Mouse (Mus musculus) thymus, adult 2 months (tissue): ENCODE data around the gene Cilp. TPM values are rescaled to one million over a fixed set of nuclear protein-coding genes. Genes with fewer than 3 reads are reported as not detected.

Source experiments
- DNase-seq: peaks from one replicate; pipeline ENCODE4 v3.0.0; 2021
- H3K27ac ChIP-seq: fragments of 200-500 bp; 2 replicates; pipeline ENCODE4 v1.5.1; 2012; ENCODE audit warnings: low read length, control low read depth; ENCODE audit not compliant: control insufficient read depth, insufficient read depth
- H3K27me3 ChIP-seq: fragments of 200-500 bp; 2 replicates; pipeline ENCODE4 v1.6.1; 2012; ENCODE audit warnings: mild to moderate bottlenecking, low read length, moderate library complexity, mixed read lengths; ENCODE audit not compliant: control insufficient read depth, insufficient read depth
- H3K36me3 ChIP-seq: fragments of 200-500 bp; 2 replicates; pipeline ENCODE4 v1.6.1; 2012; ENCODE audit warnings: mild to moderate bottlenecking, low read length, moderate library complexity; ENCODE audit not compliant: control insufficient read depth, insufficient read depth
- H3K4me1 ChIP-seq: fragments of 200-500 bp; replicated peaks from 2 replicates; pipeline ENCODE4 v1.6.1; 2012; ENCODE audit warnings: low read length; ENCODE audit not compliant: control insufficient read depth, insufficient read depth
- H3K4me3 ChIP-seq: fragments of 200-500 bp; 2 replicates; pipeline ENCODE4 v1.5.1; 2012; ENCODE audit warnings: mild to moderate bottlenecking, low read length, control low read depth, moderate library complexity; ENCODE audit not compliant: control insufficient read depth, insufficient read depth
- CTCF ChIP-seq: fragments of 200-500 bp; IDR thresholded peaks from 2 replicates; pipeline ENCODE4 v1.5.1; 2012; ENCODE audit warnings: mild to moderate bottlenecking, control low read depth, low read length, moderate library complexity, borderline replicate concordance; ENCODE audit not compliant: control insufficient read depth, poor library complexity, insufficient read depth; ENCODE audit errors: extremely low read depth
- POLR2A ChIP-seq: fragments of 200-500 bp; IDR thresholded peaks from 2 replicates; pipeline ENCODE4 v1.6.1; 2012; ENCODE audit warnings: mild to moderate bottlenecking, low read length, control low read depth, moderate library complexity; ENCODE audit not compliant: control insufficient read depth, poor library complexity, insufficient read depth; ENCODE audit errors: extremely low read depth
- WGBS: fragments of 180-500 bp; shearing (Covaris S2); methylation state at CpG from one replicate; pipeline ENCODE4 v1.1.7; 2018; 5-methylcytosine and 5-hydroxymethylcytosine counted together
- polyA plus RNA-seq: library from polyadenylated mRNA; depleted of rRNA; stranded (reverse); fragments of >200 nt; gene quantifications from 2 replicates; pipeline ENCODE4 v1.2.3, GENCODE M21; 2012

Cilp gene
- polyA plus RNA-seq, 1 experiment, result 1.8 TPM

DNA sequence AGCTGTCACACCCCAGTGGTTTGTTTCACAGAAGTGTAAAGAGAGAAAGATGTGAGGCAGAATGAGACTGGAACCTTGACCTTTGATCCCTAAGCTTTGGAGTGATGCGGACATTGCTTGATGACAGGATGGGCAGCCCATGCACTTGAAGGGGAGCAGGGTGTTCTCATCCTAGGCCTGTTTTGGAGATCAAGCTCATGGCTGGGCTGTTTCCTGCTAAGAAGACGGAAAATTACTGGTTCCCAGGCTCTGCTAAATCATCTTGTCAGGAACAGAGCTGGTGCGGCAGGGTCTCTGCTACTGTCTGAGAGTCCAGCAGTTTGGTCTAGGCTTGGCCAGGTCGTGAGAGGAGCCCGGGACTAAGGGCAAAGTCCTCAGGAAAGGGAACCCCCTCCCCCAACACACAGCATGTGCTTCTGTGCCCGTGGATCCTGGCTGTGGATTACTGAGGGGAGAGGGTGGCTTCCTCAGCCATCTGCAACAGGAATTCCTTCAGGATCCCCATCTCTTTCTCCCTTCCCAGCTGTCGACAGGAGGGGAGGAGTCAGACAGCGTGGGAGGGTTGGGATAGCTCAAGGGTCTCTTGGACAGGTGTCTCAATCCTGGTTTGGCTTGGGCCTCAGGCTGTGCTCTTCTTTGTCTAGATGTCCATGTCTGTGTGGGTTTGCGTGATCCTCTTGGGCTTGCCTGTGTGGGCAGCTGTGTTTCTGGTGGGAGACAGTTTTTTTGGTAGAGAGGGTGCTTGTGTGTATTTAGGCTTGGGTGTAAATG, 20.8 kb upstream of the Cilp start:
- WGBS, result 76% methylated on average over 9 of the region's 9 CpGs
- DNase-seq, result no peak
- no peak overlapping the region for H3K4me3 ChIP-seq
- peaks cover 8% of the 10 kb centered on the region for H3K4me1 ChIP-seq
- H3K27me3 ChIP-seq, result no peaks in the 10 kb centered on the region
- TF ChIP-seq POLR2A (no peak), CTCF (no peak)
- H3K27ac ChIP-seq, result no peak overlapping the region
- H3K36me3 ChIP-seq, result no peaks in the 10 kb centered on the region

DNA sequence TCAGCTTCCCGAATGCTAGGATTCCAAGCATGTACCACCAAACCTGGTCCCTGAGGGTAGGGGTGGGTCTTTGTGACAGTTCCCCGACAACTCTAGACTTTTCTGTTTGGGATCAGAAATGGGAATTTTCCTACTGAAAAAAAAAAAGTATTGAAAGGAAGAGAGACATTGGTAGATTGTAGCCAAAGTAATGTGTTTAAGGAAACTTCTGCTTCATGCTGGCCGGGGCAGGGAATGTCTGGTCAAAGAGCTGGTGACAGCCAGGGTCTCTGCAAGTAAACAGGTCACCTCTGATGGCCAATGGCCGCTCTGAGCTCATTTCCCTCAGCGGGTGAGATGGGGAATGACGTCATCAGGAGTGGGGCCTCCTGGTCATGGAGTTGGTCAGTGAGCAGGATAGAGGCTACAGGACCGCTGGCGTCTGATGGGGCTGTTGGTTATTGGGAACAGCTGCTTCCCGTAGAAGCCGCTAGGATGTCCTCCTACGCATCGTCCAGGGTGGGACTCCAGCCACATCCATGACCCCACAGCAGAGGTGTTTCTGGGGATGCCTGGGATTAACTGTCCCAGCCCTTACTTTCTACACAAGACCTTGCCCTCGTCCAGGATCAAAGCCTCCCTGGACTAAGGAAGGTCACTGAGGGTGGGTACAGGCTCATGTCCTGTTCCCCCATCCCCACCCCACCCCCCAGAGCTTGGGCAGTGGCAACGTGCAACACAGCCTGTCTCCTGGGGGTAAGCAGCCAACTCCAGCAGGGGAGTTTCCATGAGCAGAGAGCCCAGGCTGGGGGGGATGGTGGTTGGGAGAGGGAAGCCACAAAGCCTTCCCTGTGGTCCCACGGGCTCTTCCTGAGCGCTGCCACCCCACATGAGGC, 17.2 kb upstream of the Cilp start:
- peaks cover 8% of the 10 kb centered on the region for H3K4me1 ChIP-seq
- no peak for DNase-seq
- no peak overlapping the region for H3K4me3 ChIP-seq
- no peak overlapping the region for H3K27ac ChIP-seq
- 75% methylated on average over 16 of the region's 16 CpGs for WGBS
- H3K36me3 ChIP-seq, result no peaks in the 10 kb centered on the region
- H3K27me3 ChIP-seq, result no peaks in the 10 kb centered on the region
- no peak for TF ChIP-seq POLR2A
- no peak for TF ChIP-seq CTCF

DNA sequence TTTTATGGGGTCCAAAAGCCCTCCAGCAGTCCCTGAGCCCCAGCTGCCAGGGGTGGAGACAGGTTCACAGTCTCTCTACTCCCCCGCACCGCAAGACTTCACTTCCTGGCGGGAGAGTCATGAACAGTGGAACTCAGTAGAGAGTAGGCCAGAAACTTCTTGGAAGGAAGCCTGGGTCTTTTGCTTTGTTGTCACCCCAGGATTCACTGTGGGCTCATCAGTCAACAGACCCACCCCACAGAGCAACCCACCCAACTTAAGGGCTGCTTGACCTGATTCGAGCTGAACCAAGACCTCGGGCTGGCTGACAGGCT, 16.6 kb upstream of the Cilp start:
- H3K27ac ChIP-seq, result no peak overlapping the region
- H3K4me3 ChIP-seq, result no peak overlapping the region
- no peaks in the 10 kb centered on the region for H3K27me3 ChIP-seq
- TF ChIP-seq CTCF (no peak), POLR2A (no peak)
- WGBS, result 32% methylated on average over 5 of the region's 5 CpGs
- H3K4me1 ChIP-seq, result peaks cover 8% of the 10 kb centered on the region
- peak; percentile 23 for DNase-seq
- H3K36me3 ChIP-seq, result no peaks in the 10 kb centered on the region

DNA sequence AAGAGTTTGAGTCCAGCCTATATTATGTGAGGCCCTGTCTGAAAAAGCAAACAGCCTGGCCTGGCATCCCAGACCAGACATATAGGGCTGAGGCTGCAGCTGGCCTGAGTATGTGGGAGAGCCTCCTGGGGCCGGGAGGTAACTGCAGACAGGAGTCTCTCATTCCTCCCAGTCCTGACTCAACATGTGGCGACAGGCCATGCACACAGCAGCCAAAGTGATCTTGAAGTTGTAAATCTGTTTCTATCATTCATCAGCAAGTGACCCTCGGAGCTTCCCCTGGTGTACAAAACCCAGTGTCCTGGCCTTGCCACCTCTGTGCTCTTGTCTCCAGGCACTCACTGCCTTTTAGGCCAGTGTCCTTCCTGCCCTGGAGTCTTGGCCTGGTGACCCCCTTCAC, 13.0 kb upstream of the Cilp start:
- Histone ChIP-seq H3K27ac (no peak overlapping the region), H3K4me3 (no peak overlapping the region), H3K4me1 (peaks cover 8% of the 10 kb centered on the region), H3K36me3 (no peaks in the 10 kb centered on the region), H3K27me3 (no peaks in the 10 kb centered on the region)
- WGBS, result 88% methylated on average over 3 of the region's 3 CpGs
- no peak for DNase-seq
- TF ChIP-seq POLR2A, result no peak

DNA sequence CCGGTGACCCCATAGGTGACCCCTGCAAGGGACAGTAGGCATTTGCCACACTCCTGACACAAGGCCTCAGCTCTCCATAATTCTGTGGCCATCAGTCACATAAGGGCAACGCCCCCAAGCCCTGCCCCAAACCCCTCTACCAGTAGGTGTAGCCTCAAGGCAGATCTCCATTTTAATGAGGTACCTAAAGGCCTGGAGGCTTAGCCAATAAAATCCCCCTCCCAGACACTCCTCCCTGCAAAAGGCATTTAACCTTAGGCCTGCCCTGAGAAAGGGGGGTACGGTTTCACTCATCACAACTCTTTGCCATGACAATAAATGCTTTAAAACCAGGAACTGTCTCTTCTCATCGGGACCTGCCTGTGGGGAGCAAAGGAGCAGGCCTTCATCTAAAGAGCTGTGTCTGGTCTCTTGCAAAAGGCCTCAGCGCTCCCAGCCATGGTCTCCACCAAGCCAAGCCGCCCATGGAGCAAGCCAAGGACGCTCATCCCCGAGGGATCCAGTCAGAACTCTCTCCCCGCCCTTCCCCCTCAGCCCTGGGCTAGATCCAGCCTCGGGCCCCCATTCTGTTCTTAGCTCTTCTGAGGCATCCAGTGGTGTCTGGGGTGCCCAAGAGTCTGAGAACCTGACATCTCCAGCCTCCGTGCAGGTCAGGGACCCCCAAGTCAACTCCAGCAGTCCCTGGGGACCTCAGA, 8.9 kb upstream of the Cilp start:
- Histone ChIP-seq H3K4me3 (no peak overlapping the region), H3K4me1 (no peaks in the 10 kb centered on the region), H3K36me3 (no peaks in the 10 kb centered on the region), H3K27me3 (no peaks in the 10 kb centered on the region), H3K27ac (no peak overlapping the region)
- TF ChIP-seq CTCF, result no peak
- no peak for TF ChIP-seq POLR2A
- no peak for DNase-seq
- 93% methylated on average over 11 of the region's 11 CpGs for WGBS

DNA sequence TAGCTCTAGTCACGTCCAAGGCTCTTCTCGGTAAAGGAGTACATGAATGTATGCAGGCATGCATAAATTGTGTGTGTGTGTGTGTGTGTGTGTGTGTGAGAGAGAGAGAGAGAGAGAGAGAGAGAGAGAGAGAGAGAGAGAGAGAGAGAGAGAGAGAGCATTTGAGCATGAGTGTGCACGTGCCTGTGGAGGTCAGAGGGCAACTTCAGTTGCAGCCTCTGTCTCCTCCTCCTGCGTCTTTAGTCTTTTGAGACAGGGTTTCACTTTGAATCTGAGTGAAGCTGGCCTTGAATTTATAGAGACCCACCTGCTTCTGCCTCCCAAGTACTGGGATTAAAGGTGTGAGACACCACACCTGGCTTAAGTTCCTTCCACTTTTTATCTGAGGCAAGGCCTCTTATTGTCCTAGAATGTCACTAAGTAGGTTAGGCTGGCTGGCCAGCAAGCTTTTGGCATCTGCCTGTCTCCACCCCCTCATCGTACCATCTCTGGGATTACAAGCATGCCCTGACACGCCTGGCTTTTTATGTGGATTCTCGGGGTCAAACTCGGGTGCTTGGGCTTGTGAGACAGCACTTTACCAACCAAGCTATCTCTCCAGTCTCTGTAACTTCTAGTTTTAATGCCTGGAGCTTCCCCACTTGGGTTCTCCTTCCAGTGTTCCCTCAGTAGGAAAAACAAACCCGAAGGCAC, 7.6 kb upstream of the Cilp start:
- Histone ChIP-seq H3K4me3 (no peak overlapping the region), H3K27me3 (no peaks in the 10 kb centered on the region), H3K36me3 (no peaks in the 10 kb centered on the region), H3K4me1 (no peaks in the 10 kb centered on the region), H3K27ac (no peak overlapping the region)
- TF ChIP-seq POLR2A (no peak), CTCF (no peak)
- DNase-seq, result no peak
- 83% methylated on average over 9 of the region's 9 CpGs for WGBS
